Mouse (Mus musculus): ENCODE measurements at regions not wholly inside any gene's neighbourhood (a gene's known extent, or its start where the extent isn't known, plus 50 kb on each side); places are given as distances from the start of the nearest gene placed in this dataset.

- no peak for TF ChIP-seq CTCF (IDR thresholded peaks at IDR 0.05; ENCODE audit: borderline replicate concordance, extremely low read depth, insufficient read depth, insufficient read length)
- peak; percentile 13 for DNase-seq (ENCODE audit: low read depth)
Observed at GRCm38 (mm10) chr13:71231182-71231581, 389.6 kb upstream of the Adamts16 start.

- TF ChIP-seq CTCF (IDR thresholded peaks at IDR 0.05; ENCODE audit: borderline replicate concordance, extremely low read depth, insufficient read depth, insufficient read length) = no peak
- no peak for TF ChIP-seq POLR2A (IDR thresholded peaks at IDR 0.05; ENCODE audit: borderline replicate concordance, extremely low read depth, insufficient read depth, insufficient read length, poor library complexity, severe bottlenecking)
- DNase-seq (ENCODE audit: low read depth) = peak; percentile 23
Observed at GRCm38 (mm10) chr13:71214776-71215175, 373.2 kb upstream of the Adamts16 start.

GRCm38 (mm10) chr13:71211363-71211762 is 369.8 kb upstream of the Adamts16 start:
- no peak for TF ChIP-seq CTCF (IDR thresholded peaks at IDR 0.05; ENCODE audit: borderline replicate concordance, extremely low read depth, insufficient read depth, insufficient read length)
- TF ChIP-seq POLR2A (IDR thresholded peaks at IDR 0.05; ENCODE audit: borderline replicate concordance, extremely low read depth, insufficient read depth, insufficient read length, poor library complexity, severe bottlenecking) = no peak
- DNase-seq (ENCODE audit: low read depth) = peak; percentile 30

- no peak for TF ChIP-seq POLR2A (IDR thresholded peaks at IDR 0.05; ENCODE audit: borderline replicate concordance, extremely low read depth, insufficient read depth, insufficient read length, poor library complexity, severe bottlenecking)
- TF ChIP-seq CTCF (IDR thresholded peaks at IDR 0.05; ENCODE audit: borderline replicate concordance, extremely low read depth, insufficient read depth, insufficient read length) = no peak
- DNase-seq (ENCODE audit: low read depth) = peak; percentile 16
Observed at GRCm38 (mm10) chr13:71210658-71211251, 369.1 kb upstream of the Adamts16 start.

- TF ChIP-seq CTCF (IDR thresholded peaks at IDR 0.05; ENCODE audit: borderline replicate concordance, extremely low read depth, insufficient read depth, insufficient read length) = no peak
- TF ChIP-seq POLR2A (IDR thresholded peaks at IDR 0.05; ENCODE audit: borderline replicate concordance, extremely low read depth, insufficient read depth, insufficient read length, poor library complexity, severe bottlenecking) = no peak
- no peak for DNase-seq (ENCODE audit: low read depth)
Observed at GRCm38 (mm10) chr13:71205708-71206107, 364.1 kb upstream of the Adamts16 start.

GRCm38 (mm10) chr13:71200656-71201055 is 359.0 kb upstream of the Adamts16 start:
- TF ChIP-seq CTCF (IDR thresholded peaks at IDR 0.05; ENCODE audit: borderline replicate concordance, extremely low read depth, insufficient read depth, insufficient read length) (no peak), POLR2A (IDR thresholded peaks at IDR 0.05; ENCODE audit: borderline replicate concordance, extremely low read depth, insufficient read depth, insufficient read length, poor library complexity, severe bottlenecking) (no peak)
- DNase-seq (ENCODE audit: low read depth) = peak; percentile 59

- DNase-seq (ENCODE audit: low read depth) = peak; percentile 58
- no peak for TF ChIP-seq CTCF (IDR thresholded peaks at IDR 0.05; ENCODE audit: borderline replicate concordance, extremely low read depth, insufficient read depth, insufficient read length)
- no peak for TF ChIP-seq POLR2A (IDR thresholded peaks at IDR 0.05; ENCODE audit: borderline replicate concordance, extremely low read depth, insufficient read depth, insufficient read length, poor library complexity, severe bottlenecking)
Observed at GRCm38 (mm10) chr13:71195675-71196074, 354.1 kb upstream of the Adamts16 start.

- TF ChIP-seq POLR2A (IDR thresholded peaks at IDR 0.05; ENCODE audit: borderline replicate concordance, extremely low read depth, insufficient read depth, insufficient read length, poor library complexity, severe bottlenecking) = no peak
- TF ChIP-seq CTCF (IDR thresholded peaks at IDR 0.05; ENCODE audit: borderline replicate concordance, extremely low read depth, insufficient read depth, insufficient read length) = no peak
- DNase-seq (ENCODE audit: low read depth) = no peak
Observed at GRCm38 (mm10) chr13:71184500-71184899, 342.9 kb upstream of the Adamts16 start.

GRCm38 (mm10) chr13:71179083-71179482 is 337.5 kb upstream of the Adamts16 start:
- no peak for DNase-seq (ENCODE audit: low read depth)
- TF ChIP-seq POLR2A (IDR thresholded peaks at IDR 0.05; ENCODE audit: borderline replicate concordance, extremely low read depth, insufficient read depth, insufficient read length, poor library complexity, severe bottlenecking) (no peak), CTCF (IDR thresholded peaks at IDR 0.05; ENCODE audit: borderline replicate concordance, extremely low read depth, insufficient read depth, insufficient read length) (no peak)

GRCm38 (mm10) chr13:71174335-71174734 is 332.7 kb upstream of the Adamts16 start:
- TF ChIP-seq CTCF (IDR thresholded peaks at IDR 0.05; ENCODE audit: borderline replicate concordance, extremely low read depth, insufficient read depth, insufficient read length) (no peak), POLR2A (IDR thresholded peaks at IDR 0.05; ENCODE audit: borderline replicate concordance, extremely low read depth, insufficient read depth, insufficient read length, poor library complexity, severe bottlenecking) (no peak)
- DNase-seq (ENCODE audit: low read depth) = no peak

- TF ChIP-seq POLR2A (IDR thresholded peaks at IDR 0.05; ENCODE audit: borderline replicate concordance, extremely low read depth, insufficient read depth, insufficient read length, poor library complexity, severe bottlenecking) = no peak
- peak; percentile 28 for DNase-seq (ENCODE audit: low read depth)
Observed at GRCm38 (mm10) chr13:71166226-71166625, 324.6 kb upstream of the Adamts16 start.

- TF ChIP-seq CTCF (IDR thresholded peaks at IDR 0.05; ENCODE audit: borderline replicate concordance, extremely low read depth, insufficient read depth, insufficient read length) = no peak
- no peak for TF ChIP-seq POLR2A (IDR thresholded peaks at IDR 0.05; ENCODE audit: borderline replicate concordance, extremely low read depth, insufficient read depth, insufficient read length, poor library complexity, severe bottlenecking)
- peak; percentile 92 for DNase-seq (ENCODE audit: low read depth)
Observed at GRCm38 (mm10) chr13:71165096-71165920, 323.7 kb upstream of the Adamts16 start.
